Mouse (Mus musculus): ENCODE measurements around the gene Tmem141. TPM values are rescaled to one million over a fixed set of nuclear protein-coding genes. Genes with fewer than 3 reads are reported as not detected.

Gene Tmem141
- total RNA-seq (2014; rRNA removed) = 39.4 and 49.5 TPM in 2 replicates
- polyA plus RNA-seq (2015; fragmentation: Nextera tagmentation; extraction: Ambion mirVana) = 41.9 and 42.7 TPM in 2 replicates

DNA sequence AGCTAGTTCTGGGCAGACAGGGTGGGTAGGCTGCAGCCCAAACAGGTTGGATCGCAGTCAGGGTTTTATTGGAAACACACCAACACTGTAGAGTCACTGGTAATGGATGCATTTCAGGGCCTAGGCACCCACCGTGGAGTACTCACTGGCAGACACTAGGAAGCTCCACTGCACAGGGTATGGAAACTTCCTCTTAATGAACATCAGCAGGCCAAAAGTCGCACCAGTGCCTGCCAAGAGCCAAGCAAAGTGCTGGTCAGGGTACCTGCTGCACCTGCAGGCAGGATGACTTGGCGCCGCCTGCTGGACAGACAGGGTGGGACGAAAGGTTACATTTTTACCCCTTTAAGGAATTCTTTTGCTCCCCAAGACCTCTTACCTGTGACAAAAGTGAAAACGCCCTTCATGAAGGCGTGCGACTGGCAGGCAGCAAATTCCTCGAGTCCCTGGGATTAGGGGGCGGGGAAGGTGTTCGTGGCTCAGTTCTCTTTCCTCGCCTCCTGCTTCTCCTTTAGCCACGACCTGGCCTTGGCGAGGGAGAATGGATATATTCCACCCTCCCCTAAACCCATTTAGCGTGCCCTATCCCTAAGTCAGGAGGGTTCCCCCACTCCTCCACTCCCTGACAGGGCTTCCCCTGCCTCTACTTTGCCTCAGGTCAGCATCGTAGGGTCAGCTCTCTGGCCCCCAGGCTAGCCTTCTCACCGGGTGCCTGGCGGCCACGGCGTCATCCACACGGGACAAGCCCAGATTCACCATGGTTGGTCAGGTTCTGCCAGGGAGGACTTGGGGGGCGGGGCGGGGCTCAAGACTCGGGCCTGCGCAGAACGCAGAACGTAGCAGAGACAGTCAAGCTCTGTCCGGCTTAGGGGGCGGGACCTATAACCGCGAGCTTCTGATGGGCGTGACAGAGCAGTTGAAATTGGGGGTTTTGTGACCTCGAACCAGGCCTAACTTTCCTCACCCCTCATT lies at the start of gene Tmem141:
Gene Tmem141, minus strand, starts transcription at position 777 of the 972 bp plus-strand sequence.
- ATAC-seq = peak; percentile 96
- Histone ChIP-seq H3K9me3 (ENCODE audit: low read length) (no peaks in the 10 kb centered on the region), H3K4me2 (ENCODE audit: low read depth) (peak within 1 kb of the TSS; percentile 77), H3K9ac (peak within 1 kb of the TSS; percentile 59), H3K4me3 (ENCODE audit: low read depth, low read length) (peak within 1 kb of the TSS; percentile 44), H3K4me1 (ENCODE audit: insufficient read depth) (peaks cover 4% of the 10 kb centered on the region; the same call in 1 of the 2 replicates), H3K27ac (ENCODE audit: low read depth, low read length) (no peak within 1 kb of the TSS), H3K27me3 (ENCODE audit: insufficient read depth, low read length) (peaks cover 3% of the 10 kb centered on the region), H3K36me3 (ENCODE audit: insufficient read depth) (no peaks in the 10 kb centered on the region)
- TF ChIP-seq CTCF (IDR thresholded peaks at IDR 0.05; ENCODE audit: low read depth) = peak; percentile 60
- peak; percentile 83 for DNase-seq
- 5% methylated on average over 34 of the region's 34 CpGs for WGBS

DNA sequence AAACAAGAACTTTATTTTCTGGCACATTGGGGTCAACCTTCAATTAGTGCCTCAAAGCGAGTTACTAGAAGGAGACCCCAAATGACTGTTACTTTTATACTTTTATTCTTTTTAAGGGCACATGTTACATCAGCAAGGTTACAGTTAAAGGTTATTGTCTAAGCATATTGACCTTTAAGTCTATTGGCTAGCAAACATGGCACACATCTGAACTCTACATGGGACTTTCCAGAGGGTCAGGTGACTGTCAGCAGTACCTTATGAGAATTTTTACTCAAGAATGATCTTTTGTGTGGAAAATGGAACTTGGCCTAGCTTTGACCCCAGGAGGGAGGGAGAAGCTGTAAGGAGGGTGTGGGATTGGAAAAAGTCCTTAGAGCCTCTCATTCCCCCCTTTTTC lies 44.7 kb upstream of the Tmem141 start:
- DNase-seq (no peak), ATAC-seq (no peak)
- Histone ChIP-seq H3K4me3 (ENCODE audit: low read depth, low read length) (no peak overlapping the region), H3K27ac (ENCODE audit: low read depth, low read length) (no peak overlapping the region), H3K9me3 (ENCODE audit: low read length) (no peaks in the 10 kb centered on the region), H3K36me3 (ENCODE audit: insufficient read depth) (no peaks in the 10 kb centered on the region), H3K9ac (no peak overlapping the region), H3K4me2 (ENCODE audit: low read depth) (no peak overlapping the region), H3K4me1 (ENCODE audit: insufficient read depth) (no peaks in the 10 kb centered on the region), H3K27me3 (ENCODE audit: insufficient read depth, low read length) (no peaks in the 10 kb centered on the region)
- TF ChIP-seq CTCF (IDR thresholded peaks at IDR 0.05; ENCODE audit: low read depth) = no peak
- 67% methylated on average over 1 of the region's 1 CpGs for WGBS

DNA sequence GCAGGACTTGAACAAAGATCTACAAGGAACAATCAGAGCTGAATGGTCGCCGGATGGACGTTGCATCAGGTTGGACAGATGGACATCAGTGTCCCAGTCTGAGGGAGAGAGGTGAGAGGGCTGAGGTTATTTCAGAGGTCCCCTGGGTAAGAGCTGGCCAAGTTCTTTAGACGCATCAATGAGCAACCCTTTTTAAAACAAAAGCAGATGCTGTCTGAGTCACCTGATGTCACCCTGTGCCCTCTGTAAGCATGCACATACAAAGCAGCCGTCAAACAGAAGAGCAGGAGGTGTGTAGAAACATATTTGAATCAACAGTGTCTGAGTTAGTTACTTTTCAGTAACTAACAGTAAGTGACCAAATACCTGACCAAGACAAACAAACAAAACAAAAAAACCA lies 42.3 kb upstream of the Tmem141 start:
- no peak for TF ChIP-seq CTCF (IDR thresholded peaks at IDR 0.05; ENCODE audit: low read depth)
- H3K4me1 ChIP-seq (ENCODE audit: insufficient read depth) = no peaks in the 10 kb centered on the region
- H3K36me3 ChIP-seq (ENCODE audit: insufficient read depth) = no peaks in the 10 kb centered on the region
- no peak overlapping the region for H3K4me3 ChIP-seq (ENCODE audit: low read depth, low read length)
- H3K27ac ChIP-seq (ENCODE audit: low read depth, low read length) = no peak overlapping the region
- 84% methylated on average over 5 of the region's 5 CpGs for WGBS
- ATAC-seq (no peak), DNase-seq (no peak)
- no peaks in the 10 kb centered on the region for H3K9me3 ChIP-seq (ENCODE audit: low read length)
- H3K4me2 ChIP-seq (ENCODE audit: low read depth) = no peak overlapping the region
- H3K9ac ChIP-seq = no peak overlapping the region
- H3K27me3 ChIP-seq (ENCODE audit: insufficient read depth, low read length) = no peaks in the 10 kb centered on the region

DNA sequence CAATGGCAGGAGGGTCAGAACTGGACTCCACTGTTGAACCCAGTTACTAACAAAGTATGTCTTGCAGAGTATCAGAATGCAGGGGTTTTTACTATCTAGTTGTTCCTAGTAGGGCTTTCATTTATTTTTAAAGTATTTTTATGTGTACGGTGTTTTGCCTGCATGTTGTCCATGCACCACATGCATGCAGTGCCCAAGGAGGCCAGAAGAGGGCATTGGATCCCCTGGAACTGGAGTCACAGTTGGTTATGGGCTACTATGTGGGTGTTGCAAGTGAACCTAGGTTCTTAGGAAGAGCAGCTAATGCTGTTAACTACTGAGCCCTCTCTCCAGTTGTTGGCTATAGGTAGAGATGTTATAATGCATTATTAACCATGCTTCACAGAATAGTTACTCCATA lies 41.7 kb upstream of the Tmem141 start:
- TF ChIP-seq CTCF (IDR thresholded peaks at IDR 0.05; ENCODE audit: low read depth) = peak; percentile 71
- H3K27me3 ChIP-seq (ENCODE audit: insufficient read depth, low read length) = no peaks in the 10 kb centered on the region
- H3K4me2 ChIP-seq (ENCODE audit: low read depth) = no peak overlapping the region
- 51% methylated on average over 1 of the region's 1 CpGs for WGBS
- ATAC-seq (no peak), DNase-seq (peak; percentile 25)
- H3K4me1 ChIP-seq (ENCODE audit: insufficient read depth) = no peaks in the 10 kb centered on the region
- H3K9ac ChIP-seq = no peak overlapping the region
- H3K4me3 ChIP-seq (ENCODE audit: low read depth, low read length) = no peak overlapping the region
- no peaks in the 10 kb centered on the region for H3K36me3 ChIP-seq (ENCODE audit: insufficient read depth)
- no peaks in the 10 kb centered on the region for H3K9me3 ChIP-seq (ENCODE audit: low read length)
- no peak overlapping the region for H3K27ac ChIP-seq (ENCODE audit: low read depth, low read length)

DNA sequence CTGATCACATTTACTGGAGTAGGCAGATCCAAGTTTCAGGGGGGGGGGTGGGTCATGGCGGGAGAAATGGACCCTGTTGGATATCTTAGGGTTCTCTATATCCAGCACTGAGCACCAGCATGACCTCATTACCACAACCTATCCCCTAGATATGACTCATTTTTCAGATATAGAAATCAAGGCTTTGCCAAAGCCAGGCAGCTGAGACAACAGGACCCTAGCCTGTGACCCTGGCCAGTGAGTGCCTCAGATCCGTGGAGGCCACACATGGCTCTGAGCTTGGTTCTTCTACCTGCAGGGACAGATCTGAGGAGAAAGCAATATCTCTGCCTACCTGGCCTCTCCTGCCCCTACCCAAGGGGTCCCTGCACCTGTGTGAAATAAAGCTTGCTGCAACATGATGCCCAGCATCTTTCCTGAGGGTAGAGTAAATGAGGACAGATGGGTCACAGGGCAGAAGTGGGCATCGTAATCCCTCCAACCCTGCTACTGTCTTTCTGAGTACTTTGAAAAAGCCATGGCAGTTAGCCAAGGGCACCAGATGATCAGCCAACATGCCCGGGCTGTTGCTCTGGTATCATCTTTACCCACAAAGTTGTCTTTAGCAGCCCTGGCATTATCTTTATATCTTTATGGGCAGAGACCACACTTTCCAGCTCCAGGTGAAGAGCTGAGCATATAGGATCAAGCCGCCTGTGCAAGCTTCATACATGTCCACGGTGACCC lies 39.6 kb upstream of the Tmem141 start:
- DNase-seq = no peak
- H3K9ac ChIP-seq = no peak overlapping the region

DNA sequence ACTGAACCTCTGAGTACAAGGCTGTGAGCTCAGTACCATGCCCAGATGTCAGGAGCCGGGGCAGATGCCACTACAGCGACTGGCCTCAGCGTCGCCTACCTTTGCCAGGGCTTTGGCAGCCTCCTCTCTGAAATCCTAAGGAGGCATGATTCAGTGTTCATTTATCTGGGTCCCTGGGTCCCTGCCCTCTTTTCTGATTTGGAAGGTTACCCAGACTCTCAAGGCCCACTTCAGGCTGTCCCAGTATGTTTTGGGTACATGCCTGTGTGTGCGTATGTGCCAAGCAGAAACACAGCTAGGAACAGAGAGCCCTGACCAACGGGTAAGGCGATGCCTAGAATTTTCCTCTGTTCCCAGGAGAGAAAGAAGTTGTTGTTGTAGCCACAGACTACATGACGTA lies 38.5 kb upstream of the Tmem141 start:
- no peak overlapping the region for H3K9ac ChIP-seq
- no peak overlapping the region for H3K4me2 ChIP-seq (ENCODE audit: low read depth)
- H3K4me3 ChIP-seq (ENCODE audit: low read depth, low read length) = no peak overlapping the region
- TF ChIP-seq CTCF (IDR thresholded peaks at IDR 0.05; ENCODE audit: low read depth) = no peak
- WGBS = 84% methylated on average over 8 of the region's 8 CpGs
- no peaks in the 10 kb centered on the region for H3K9me3 ChIP-seq (ENCODE audit: low read length)
- no peaks in the 10 kb centered on the region for H3K27me3 ChIP-seq (ENCODE audit: insufficient read depth, low read length)
- H3K4me1 ChIP-seq (ENCODE audit: insufficient read depth) = no peaks in the 10 kb centered on the region
- DNase-seq (no peak), ATAC-seq (no peak)
- H3K36me3 ChIP-seq (ENCODE audit: insufficient read depth) = no peaks in the 10 kb centered on the region
- H3K27ac ChIP-seq (ENCODE audit: low read depth, low read length) = no peak overlapping the region

More for the DNA sequence above, 39.6 kb upstream of the Tmem141 start:
- no peak for TF ChIP-seq CTCF (IDR thresholded peaks at IDR 0.05; ENCODE audit: low read depth)
- ATAC-seq = no peak
- Histone ChIP-seq H3K27me3 (ENCODE audit: insufficient read depth, low read length) (no peaks in the 10 kb centered on the region), H3K9me3 (ENCODE audit: low read length) (no peaks in the 10 kb centered on the region), H3K27ac (ENCODE audit: low read depth, low read length) (no peak overlapping the region), H3K36me3 (ENCODE audit: insufficient read depth) (no peaks in the 10 kb centered on the region), H3K4me3 (ENCODE audit: low read depth, low read length) (no peak overlapping the region), H3K4me1 (ENCODE audit: insufficient read depth) (no peaks in the 10 kb centered on the region), H3K4me2 (ENCODE audit: low read depth) (no peak overlapping the region)
- WGBS = 81% methylated on average over 6 of the region's 6 CpGs

DNA sequence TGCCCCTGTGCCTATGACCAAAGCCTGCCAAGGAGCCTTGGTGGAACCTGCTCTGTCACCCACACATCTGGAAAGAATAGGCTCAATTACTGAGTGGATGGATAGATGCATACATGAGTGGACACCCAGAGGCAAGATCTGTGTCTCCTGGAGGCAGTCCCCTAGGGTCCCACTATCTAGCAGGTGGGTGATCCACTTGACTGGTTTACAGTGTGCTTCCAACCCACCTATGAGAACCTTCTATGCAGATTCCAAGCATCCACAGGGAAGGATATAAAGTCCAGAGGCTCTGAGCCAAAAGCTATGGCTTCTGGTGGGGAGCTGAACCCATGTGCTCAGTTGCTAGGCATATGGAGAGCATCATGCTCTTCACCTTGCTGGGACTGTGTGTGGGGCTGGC lies 35.8 kb upstream of the Tmem141 start, which contains the start of gene Lcn5:
Gene Lcn5, plus strand, starts transcription at position 301 of the 400 bp plus-strand sequence.
- Histone ChIP-seq H3K4me1 (ENCODE audit: insufficient read depth) (no peaks in the 10 kb centered on the region), H3K4me2 (ENCODE audit: low read depth) (no peak within 1 kb of the TSS), H3K27ac (ENCODE audit: low read depth, low read length) (no peak within 1 kb of the TSS), H3K9ac (no peak within 1 kb of the TSS), H3K9me3 (ENCODE audit: low read length) (no peaks in the 10 kb centered on the region), H3K36me3 (ENCODE audit: insufficient read depth) (no peaks in the 10 kb centered on the region), H3K27me3 (ENCODE audit: insufficient read depth, low read length) (no peaks in the 10 kb centered on the region), H3K4me3 (ENCODE audit: low read depth, low read length) (no peak within 1 kb of the TSS)
- ATAC-seq (no peak), DNase-seq (no peak)
- no peak for TF ChIP-seq CTCF (IDR thresholded peaks at IDR 0.05; ENCODE audit: low read depth)
